Mouse (Mus musculus) lung, adult 2 months (tissue): Measurements from ENCODE around the gene Aak1.

ENCODE experiments used
- CTCF ChIP-seq: fragments of 200-500 bp; IDR thresholded peaks from 2 replicates; pipeline ENCODE4 v1.5.1; 2011; ENCODE audit warnings: mild to moderate bottlenecking, low read length, control low read depth; ENCODE audit not compliant: insufficient read depth
- POLR2A ChIP-seq: fragments of 200-500 bp; IDR thresholded peaks from 2 replicates; pipeline ENCODE4 v1.6.1; 2011; ENCODE audit warnings: low read depth, mild to moderate bottlenecking, control low read depth, low read length, borderline replicate concordance; ENCODE audit errors: extremely low read depth

GRCm38 (mm10) chr6:86909881-86910280, 60.6 kb downstream of the Aak1 start:
- TF ChIP-seq POLR2A (no peak), CTCF (no peak)
